Mouse (Mus musculus): ENCODE measurements at regions not wholly inside any gene's neighbourhood (a gene's known extent, or its start where the extent isn't known, plus 50 kb on each side); places are given as distances from the start of the nearest gene placed in this dataset.

- TF ChIP-seq CTCF (IDR thresholded peaks at IDR 0.05; ENCODE audit: low read depth) (no peak), EP300 (IDR thresholded peaks at IDR 0.05; ENCODE audit: low read depth) (no peak)
Measured at GRCm38 (mm10) chr12:113322173-113322572, 136.4 kb downstream of the Tmem121 start.

Data from liver, postnatal 0 days (tissue).